Mouse (Mus musculus) spleen, adult 2 months (tissue): ENCODE results near the gene Psmd7. TPM values are rescaled to one million over a fixed set of nuclear protein-coding genes. Genes with fewer than 3 reads are reported as not detected.

Experiments
- DNase-seq, 2 experiments: peaks; one replicate each; pipeline versions ENCODE4 v3.0.0 to v3.0.0-alpha.2; 2012 to 2021; ENCODE audit warnings: low spot score in 2 of 2, low read depth in 1 of 2
- H3K27ac ChIP-seq: fragments of 200-500 bp; 2 replicates; pipeline ENCODE4 v1.5.1; 2012; ENCODE audit warnings: low read length, inconsistent platforms; ENCODE audit not compliant: insufficient read depth
- H3K27me3 ChIP-seq: fragments of 200-500 bp; 2 replicates; pipeline ENCODE4 v1.6.1; 2012; ENCODE audit warnings: mild to moderate bottlenecking, moderate library complexity, low read length, inconsistent platforms; ENCODE audit not compliant: control insufficient read depth, insufficient read depth
- H3K36me3 ChIP-seq: fragments of 200-500 bp; 2 replicates; pipeline ENCODE4 v1.6.1; 2012; ENCODE audit warnings: mild to moderate bottlenecking, low read length, inconsistent platforms; ENCODE audit not compliant: control insufficient read depth, insufficient read depth
- H3K4me1 ChIP-seq: fragments of 200-500 bp; 2 replicates; pipeline ENCODE4 v1.6.1; 2011; ENCODE audit warnings: inconsistent platforms; ENCODE audit not compliant: control insufficient read depth, insufficient read depth, insufficient read length
- H3K4me3 ChIP-seq: fragments of 200-500 bp; 2 replicates; pipeline ENCODE4 v1.5.1; 2011; ENCODE audit warnings: mild to moderate bottlenecking, inconsistent platforms; ENCODE audit not compliant: insufficient read depth, insufficient read length; ENCODE audit errors: extremely low read depth
- CTCF ChIP-seq: fragments of 200-500 bp; IDR thresholded peaks from 2 replicates; pipeline ENCODE4 v1.5.1; 2011; ENCODE audit warnings: mild to moderate bottlenecking, inconsistent platforms; ENCODE audit not compliant: insufficient read depth, insufficient read length, insufficient replicate concordance; ENCODE audit errors: extremely low read depth
- POLR2A ChIP-seq: fragments of 200-500 bp; IDR thresholded peaks from 2 replicates; pipeline ENCODE4 v1.6.1; 2011; ENCODE audit warnings: low read depth, low read length, inconsistent platforms
- WGBS: fragments of 180-500 bp; shearing (Covaris S2); methylation state at CpG from one replicate; pipeline ENCODE4 v1.1.7; 2018; 5-methylcytosine and 5-hydroxymethylcytosine counted together
- polyA plus RNA-seq: library from polyadenylated mRNA; depleted of rRNA; stranded (reverse); fragments of >200 nt; gene quantifications from 2 replicates; pipeline ENCODE4 v1.2.3, GENCODE M21; 2012

Psmd7 gene
- polyA plus RNA-seq, 1 experiment = 22.0 TPM

DNA sequence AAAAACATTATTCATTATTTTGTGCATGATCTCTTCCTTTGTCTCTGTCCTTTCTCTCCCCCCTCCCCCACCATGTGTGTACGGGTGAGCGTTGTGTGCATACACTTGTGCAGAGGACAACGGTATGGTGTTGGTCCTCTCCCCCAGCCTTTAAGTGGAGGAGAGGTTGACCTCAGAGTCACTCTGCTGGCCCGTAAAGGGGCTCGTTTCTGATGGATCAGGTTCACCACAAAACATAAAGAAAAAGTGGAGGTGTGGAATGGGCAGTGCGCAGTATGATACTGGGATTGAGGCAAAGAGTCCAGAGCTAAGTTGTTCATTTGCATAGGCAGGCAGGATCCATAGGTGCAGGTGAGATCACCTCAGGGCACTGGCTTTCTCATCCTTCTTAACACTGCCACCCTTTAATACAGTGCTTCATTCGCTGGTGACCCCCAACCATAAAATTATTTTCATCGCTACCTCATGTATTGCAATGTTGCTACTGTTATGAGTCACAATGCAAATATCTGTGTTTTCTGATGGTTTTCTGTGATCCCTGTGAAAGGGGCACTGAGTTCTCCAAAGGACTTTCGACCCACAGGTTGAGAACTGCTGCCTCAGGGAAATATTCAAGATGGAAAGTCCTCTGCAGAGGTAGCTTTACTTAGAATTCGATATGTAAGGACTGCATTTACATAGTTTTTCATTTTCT, 33.8 kb upstream of the Psmd7 start:
- Histone ChIP-seq H3K27ac (no peak overlapping the region), H3K27me3 (no peaks in the 10 kb centered on the region), H3K36me3 (no peaks in the 10 kb centered on the region), H3K4me1 (no peaks in the 10 kb centered on the region), H3K4me3 (no peak overlapping the region)
- WGBS = 84% methylated on average over 10 of the region's 10 CpGs
- no peak for DNase-seq
- TF ChIP-seq POLR2A (no peak), CTCF (no peak)

DNA sequence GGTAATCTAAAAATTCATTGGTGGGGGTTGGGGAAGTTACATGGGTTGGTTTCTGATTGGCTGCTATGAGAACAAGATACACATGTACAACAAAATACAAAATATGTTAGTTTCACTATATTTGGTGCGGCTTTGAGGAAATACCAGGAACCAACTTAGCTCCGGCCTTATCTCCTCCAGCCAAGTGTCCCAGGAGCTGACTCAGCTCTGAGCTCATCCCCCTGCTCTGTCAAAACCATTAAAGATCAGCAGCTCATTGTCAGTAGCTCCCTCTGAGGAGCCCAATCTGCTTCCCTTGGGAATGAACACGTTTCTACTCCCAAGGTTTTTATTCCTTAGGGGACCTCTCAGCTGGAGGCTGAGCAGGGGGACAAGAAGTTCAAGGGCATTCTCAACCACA, 32.9 kb upstream of the Psmd7 start:
- no peak overlapping the region for H3K4me3 ChIP-seq
- TF ChIP-seq POLR2A = no peak
- TF ChIP-seq CTCF = no peak

DNA sequence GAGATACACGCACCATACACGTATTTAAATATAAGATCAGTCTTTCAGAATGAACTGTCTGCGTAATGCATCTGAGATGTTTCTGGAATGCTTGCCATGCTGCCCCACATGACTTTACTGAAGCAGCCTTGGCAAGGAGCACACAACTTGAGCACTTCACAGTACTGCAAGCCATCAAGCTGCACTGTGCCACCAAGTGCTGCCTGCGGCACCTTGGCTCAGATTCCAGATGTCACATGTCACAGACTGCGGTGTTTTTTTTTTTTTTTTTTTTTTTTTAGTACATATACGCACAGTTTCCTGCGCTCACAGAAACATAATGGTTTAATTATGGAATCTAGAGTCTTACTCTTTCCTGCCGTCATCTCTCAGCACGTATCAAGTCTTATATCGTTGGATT, 30.2 kb upstream of the Psmd7 start:
- TF ChIP-seq CTCF (no peak), POLR2A (no peak)
- H3K27ac ChIP-seq = no peak overlapping the region
- no peaks in the 10 kb centered on the region for H3K36me3 ChIP-seq
- whole genome bisulfite sequencing = 92% methylated on average over 10 of the region's 10 CpGs
- no peak for DNase-seq
- no peaks in the 10 kb centered on the region for H3K4me1 ChIP-seq
- no peak overlapping the region for H3K4me3 ChIP-seq
- no peaks in the 10 kb centered on the region for H3K27me3 ChIP-seq

More for the DNA sequence above, 32.9 kb upstream of the Psmd7 start:
- Histone ChIP-seq H3K27me3 (no peaks in the 10 kb centered on the region), H3K27ac (no peak overlapping the region), H3K36me3 (no peaks in the 10 kb centered on the region), H3K4me1 (no peaks in the 10 kb centered on the region)
- DNase-seq = no peak
- WGBS = 63% methylated on average over 3 of the region's 3 CpGs

DNA sequence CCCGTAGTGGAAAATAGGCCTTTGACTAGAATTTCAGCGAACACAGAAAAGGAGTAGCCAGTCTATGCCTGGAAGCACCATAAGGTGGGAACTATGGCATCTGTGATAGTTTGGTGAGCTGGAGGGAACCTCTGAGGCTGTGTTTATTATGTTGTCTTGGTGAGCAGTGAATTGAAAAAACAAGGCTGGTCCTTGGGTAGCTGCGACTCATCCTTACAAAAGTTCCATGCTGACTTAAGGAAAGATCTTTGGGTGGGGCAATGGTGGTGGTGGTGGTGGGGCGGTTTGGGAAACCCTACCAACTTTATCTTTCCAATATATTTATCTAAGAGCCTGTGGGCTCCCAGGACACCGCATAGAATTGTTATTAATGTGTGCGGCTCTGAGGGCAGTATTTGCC, 25.1 kb upstream of the Psmd7 start:
- Histone ChIP-seq H3K4me1 (no peaks in the 10 kb centered on the region), H3K36me3 (no peaks in the 10 kb centered on the region), H3K4me3 (no peak overlapping the region), H3K27ac (no peak overlapping the region), H3K27me3 (no peaks in the 10 kb centered on the region)
- DNase-seq = no peak
- 93% methylated on average over 6 of the region's 6 CpGs for WGBS
- TF ChIP-seq CTCF = no peak
- TF ChIP-seq POLR2A = no peak

DNA sequence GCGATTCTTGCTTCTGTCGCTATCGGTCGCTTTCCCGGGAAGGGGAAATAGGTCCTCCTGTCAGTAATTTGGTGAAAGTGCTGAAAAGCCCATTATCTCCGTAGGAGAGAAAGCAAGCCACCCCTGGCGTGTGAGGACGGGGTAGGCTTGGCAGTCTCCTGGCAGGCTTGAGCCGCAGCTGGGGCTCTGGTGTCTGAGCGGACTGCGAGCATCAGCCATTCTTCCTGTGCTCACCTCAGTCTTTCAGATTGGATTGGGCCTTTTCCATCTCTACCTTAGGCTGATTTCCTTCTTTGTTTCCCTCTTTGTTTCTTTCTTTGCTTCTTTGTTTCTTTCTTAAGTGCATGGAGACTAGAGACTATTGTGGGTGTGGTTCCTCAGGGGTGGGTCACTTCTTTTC, 22.6 kb upstream of the Psmd7 start:
- H3K4me1 ChIP-seq = no peaks in the 10 kb centered on the region
- H3K27me3 ChIP-seq = no peaks in the 10 kb centered on the region
- no peaks in the 10 kb centered on the region for H3K36me3 ChIP-seq
- no peak overlapping the region for H3K27ac ChIP-seq
- H3K4me3 ChIP-seq = no peak overlapping the region
- no peak for DNase-seq
- TF ChIP-seq CTCF = no peak
- no peak for TF ChIP-seq POLR2A
- WGBS = 83% methylated on average over 11 of the region's 11 CpGs

DNA sequence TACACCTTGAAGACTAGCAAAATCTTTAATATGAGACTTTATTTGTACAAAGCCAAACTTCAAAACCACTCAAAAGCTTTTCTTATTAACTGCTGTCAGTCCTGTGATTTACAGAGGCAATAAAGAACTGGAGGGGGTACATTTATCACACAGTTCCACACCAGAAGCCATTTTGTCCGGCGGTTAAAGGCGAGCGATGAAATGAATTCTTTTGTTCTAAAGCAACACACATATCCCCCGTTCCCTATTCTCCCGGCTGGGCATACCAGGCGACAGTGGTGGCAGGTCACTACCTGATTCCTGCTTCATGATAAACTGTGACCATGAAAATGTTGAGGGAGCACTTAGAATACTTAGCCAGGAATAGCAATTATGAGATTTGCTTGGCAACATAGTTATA, 20.5 kb upstream of the Psmd7 start:
- no peaks in the 10 kb centered on the region for H3K4me1 ChIP-seq
- no peak overlapping the region for H3K4me3 ChIP-seq
- H3K27ac ChIP-seq = no peak overlapping the region
- no peak for TF ChIP-seq CTCF
- TF ChIP-seq POLR2A = no peak
- H3K36me3 ChIP-seq = no peaks in the 10 kb centered on the region
- WGBS = 83% methylated on average over 7 of the region's 7 CpGs
- H3K27me3 ChIP-seq = no peaks in the 10 kb centered on the region
- no peak for DNase-seq

DNA sequence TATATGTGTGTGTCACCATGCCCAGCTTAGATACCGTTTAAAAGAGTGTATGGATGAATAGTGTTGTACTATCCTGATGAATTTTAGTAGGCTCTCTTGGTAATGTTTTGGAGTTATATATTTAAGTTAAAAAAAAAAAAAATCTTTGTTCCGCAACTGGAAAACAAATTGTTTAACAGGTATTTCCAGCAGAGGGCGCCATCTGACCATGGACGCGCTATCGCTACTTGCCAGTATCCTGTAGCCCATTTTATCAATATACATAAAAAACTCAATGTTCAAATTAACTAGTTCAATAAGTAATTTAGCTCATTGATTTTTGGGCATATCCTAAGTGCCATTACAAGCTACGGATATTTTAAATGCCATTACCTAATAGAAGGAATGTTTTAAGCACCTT, 14.8 kb upstream of the Psmd7 start:
- TF ChIP-seq POLR2A (no peak), CTCF (peak; percentile 45; the same call in 1 of the 2 replicates)
- Histone ChIP-seq H3K36me3 (no peaks in the 10 kb centered on the region), H3K27ac (no peak overlapping the region), H3K4me3 (no peak overlapping the region), H3K4me1 (no peaks in the 10 kb centered on the region), H3K27me3 (no peaks in the 10 kb centered on the region)
- WGBS = 5% methylated on average over 7 of the region's 7 CpGs
- peak; percentile 18 to 31 for DNase-seq
